Mouse (Mus musculus) liver (tissue): ENCODE measurements at regions not wholly inside any gene's neighbourhood (a gene's known extent, or its start where the extent isn't known, plus 50 kb on each side); places are given as distances from the start of the nearest gene placed in this dataset.

ENCODE experiments used
- DNase-seq: peaks from one replicate; pipeline ENCODE4 v3.0.0-alpha.2; 2020; ENCODE audit warnings: mixed read lengths

- DNase-seq: no peak
Observed at GRCm38 (mm10) chr4:89396020-89396419, 85.2 kb upstream of the Cdkn2b start.

DNA sequence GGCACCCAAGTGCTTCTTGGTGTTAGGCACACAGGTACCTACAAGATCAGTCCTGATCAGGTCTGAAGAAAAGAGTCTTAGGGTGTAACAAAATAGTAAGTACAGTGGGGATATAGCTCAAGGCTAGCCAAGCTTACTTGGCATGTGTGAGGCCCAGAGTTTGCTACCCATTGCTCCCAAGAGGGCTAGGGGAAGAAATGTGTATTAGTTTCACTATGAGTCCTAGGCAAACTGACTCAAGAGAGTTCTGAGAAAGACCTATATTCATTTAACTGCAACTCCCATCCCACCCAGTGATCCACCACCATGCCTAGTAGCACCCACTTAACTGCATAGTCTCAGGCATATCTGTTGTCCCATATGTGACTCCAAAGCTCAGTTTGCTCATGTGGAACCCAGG is 84.5 kb upstream of the Cdkn2b start:
- DNase-seq: no peak

- DNase-seq: no peak
Observed at GRCm38 (mm10) chr4:89393251-89393711, 82.4 kb upstream of the Cdkn2b start.

DNA sequence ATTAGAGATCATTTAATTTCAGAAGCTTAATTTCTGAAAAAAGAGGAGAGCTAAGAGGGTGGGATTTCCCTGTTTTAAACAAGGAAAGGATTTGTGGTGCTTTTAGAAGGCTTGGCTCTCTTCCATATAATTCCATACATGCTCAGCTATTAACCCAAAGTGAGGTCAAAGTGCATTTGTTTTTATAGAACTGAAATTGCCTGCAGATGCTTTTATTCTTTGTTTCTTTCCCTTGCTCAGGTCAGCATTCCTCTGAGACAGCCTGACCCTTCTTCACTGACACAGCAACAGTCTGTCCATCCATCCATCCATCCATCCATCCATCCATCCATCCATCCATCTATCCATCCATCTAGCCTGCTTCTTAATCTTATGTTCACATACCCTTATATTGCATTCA is 82.0 kb upstream of the Cdkn2b start:
- DNase-seq: no peak

DNA sequence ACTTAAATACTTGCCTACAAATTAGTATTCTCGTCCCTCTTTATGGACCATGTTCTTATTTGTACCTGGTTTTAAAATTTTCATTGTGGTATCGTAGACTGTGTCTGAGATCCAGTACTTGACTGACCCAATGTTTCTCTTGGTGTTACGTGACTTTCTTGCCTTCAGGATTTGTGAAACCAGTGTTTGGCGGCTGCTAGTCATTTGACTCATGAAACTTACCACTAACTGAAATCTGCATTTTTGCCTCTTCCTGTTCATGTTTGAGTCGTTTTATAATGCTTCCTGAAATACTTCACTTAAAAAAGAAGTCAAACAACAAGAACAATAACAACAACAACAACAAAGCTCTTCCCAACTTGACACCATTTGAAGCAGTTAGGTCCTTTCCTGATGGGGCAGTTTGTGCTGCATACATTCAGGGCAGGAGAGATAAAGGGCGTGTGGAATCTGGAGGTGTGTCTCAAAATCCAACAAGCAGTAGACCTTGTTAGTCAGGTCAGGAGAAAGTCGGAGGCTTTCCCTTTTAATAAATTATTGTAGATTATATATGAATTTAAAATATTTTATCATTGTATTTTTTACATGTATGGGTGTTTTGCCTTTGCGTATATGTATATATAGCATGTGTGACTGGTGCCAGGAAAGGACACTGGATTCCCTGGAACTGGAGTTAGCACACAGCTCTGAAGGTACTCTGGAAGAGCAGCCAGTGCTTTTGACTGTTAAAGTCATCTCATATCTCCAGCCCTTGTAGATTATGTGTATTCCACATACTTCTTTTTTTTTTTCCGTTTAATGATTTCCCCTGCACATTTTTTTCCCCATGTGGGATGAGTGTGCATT is 80.8 kb upstream of the Cdkn2b start:
- no peak for DNase-seq

DNA sequence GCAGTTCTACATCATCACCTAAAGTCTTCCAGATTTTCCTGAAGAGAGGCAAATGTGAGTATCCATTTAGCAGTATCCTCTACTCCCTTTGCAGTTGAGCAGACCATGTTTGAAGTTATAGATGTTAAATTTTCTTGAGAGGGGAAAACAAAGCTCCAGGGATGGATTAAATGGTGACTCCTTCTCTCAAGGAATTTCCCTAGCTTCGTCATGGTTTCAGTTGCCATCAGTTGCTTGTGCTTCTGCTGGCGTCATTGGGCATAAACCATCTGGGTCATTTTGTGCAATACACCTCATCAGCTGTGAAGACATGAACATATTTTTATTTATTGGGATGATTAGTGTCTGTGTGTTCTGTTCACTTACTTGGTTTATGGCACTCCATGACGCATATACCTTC is 72.7 kb upstream of the Cdkn2b start:
- DNase-seq: no peak

DNA sequence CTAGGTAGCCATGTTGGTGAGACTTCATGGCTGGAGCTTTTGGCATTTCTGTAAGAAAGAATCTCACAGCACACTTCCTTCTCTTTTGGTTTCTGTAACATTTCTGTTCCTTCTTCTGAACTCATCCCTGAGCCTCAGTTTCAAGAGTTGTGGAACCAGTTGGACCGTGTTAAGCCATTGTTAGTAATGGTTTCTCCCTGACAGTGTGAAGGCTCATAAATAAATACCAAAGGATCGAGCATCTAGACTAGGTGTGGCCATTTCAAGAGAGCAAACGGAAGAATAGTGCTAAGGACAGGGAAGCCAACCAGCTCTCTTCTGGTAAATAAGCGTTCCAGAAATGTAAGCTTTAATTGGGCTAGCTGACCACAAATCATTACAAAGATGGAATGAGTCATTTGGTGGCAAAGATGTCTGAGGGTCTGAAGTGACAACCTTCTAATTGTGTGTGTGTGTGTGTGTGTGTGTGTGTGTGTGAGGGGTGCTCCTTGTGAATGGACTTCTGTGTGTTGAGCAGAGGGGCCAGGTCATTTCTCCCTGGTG is 71.7 kb upstream of the Cdkn2b start:
- DNase-seq: no peak

GRCm38 (mm10) chr4:89381763-89382162 is 70.9 kb upstream of the Cdkn2b start:
- no peak for DNase-seq

DNA sequence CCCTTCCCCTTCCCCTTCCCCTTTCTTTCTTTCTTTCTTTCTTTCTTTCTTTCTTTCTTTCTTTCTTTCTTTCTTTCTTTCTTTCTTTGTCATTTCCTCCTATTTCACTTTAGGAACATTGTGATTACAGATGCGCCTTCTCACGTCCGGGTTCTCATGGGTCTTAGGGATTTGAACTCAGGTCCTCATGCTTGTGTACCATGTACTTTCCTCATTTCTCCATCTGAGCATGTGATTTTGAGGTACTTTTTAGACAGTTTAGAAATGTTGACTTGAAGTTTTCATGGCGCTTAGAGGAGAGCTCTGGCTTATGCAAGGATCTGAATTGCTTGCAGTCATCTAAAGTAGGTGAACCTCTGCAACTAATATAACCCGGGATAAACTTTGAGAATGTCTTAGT is 70.2 kb upstream of the Cdkn2b start:
- DNase-seq: no peak

DNA sequence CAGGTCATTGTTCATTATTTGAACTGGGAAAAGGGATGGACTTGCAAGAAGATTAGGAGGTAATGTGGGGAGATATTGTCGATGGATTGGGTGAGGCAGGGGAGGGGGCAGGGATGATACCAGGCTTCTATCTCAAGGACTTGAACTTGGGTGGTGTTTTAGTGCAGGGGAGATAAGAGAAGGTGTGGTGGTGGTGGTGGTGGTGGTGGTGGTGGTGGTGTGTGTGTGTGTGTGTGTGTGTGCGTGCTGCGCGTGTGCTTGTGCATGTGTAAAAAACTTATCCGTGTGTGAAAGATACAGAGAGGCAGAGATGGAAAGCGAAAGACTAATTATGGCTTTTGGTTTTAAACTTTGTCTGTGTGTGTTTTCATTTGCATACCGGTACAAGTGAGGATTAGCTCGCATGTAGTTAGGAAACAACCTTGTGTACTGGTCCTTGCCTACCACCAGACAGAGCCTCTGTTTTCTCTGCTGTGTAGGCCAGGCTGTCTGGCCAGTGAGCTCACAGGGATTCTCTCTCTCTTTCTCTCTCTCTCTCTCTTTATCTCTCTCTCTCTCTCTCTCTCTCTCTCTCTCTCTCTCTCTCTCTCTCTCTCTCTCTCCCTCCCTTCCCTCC is 69.6 kb upstream of the Cdkn2b start:
- DNase-seq: peak; percentile 11

DNA sequence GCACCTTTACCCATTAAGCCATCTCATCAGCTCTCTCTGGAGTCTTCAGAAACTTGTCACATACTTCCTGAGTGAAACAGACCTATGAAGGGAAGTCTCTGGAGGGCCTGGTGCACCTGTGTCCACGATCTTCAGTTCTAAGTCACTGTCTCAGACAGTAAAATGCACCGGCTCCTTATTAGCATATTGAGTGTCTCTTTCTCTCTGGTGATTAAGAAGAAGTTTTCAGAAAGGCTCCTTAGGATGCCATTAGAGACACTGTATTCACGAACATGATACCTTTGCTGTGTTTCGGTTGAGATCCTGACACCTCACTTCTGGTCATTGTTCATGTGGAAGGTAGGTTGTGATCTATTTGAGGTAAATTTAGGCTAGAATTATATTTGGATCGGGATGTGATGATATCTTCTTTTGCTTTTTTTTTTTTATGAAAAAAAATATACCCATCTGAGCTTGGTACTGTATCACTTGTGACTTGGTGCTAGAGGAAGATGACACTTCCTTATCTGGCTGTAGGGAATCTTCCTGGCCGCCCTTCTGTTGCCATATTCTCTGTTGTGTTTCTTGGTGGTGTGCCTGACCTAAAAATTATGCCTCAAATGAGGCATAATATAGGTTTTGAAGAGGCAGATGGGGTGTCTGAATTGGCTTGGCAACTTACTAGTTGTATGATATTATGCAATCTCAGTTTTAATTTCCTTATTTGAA is 68.9 kb upstream of the Cdkn2b start:
- DNase-seq: no peak

DNA sequence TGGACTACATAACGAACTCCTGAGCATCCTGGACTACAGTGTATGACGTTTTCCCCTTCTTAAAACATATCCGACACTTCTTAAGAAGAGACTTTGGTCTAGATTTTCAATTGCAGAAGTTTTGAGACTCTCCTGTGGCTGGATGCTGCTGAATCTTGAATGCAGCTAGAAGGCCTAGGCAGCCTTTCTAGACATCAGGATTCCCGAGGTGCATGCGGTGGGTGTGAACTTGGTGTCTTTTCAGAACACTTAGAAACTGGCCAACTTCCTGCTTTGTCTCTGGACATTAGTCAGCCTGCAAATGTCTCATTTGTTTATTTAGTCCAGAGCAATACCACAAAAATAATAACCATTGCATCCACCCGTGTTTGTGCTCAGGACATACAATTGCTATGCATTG is 61.8 kb upstream of the Cdkn2b start:
- DNase-seq: no peak

DNA sequence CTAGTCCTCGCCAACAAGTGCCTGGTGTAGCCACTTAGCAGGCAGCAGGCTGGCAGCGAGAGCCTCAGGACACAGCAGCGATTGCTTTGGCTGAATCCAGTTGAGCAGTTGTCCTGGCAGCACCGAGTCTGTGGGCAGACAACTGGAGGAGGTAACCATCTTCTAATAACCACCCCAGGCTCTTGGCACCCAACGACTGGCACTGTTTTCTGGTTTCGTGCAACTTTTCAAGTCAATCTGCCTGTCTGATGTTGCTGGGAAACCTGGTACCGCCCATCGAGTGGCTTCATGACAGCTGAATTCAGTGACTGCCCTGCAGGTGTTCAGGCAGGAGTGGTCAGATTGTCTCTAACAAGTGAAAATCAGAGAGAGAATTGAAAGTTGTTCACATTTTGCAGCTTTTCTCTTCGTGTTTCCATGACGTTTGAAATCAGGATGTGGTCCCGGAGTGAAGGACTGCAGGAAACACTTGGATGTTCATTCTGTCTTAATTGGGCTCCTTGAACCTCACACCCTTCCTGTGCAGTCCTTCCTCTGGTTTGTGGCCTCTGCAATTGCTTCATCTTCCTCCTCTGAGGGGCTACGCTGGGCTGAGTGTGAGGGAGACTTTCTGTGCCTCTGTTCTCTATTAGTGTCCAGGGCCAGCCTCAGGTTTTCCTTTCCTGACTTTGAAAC is 58.1 kb upstream of the Cdkn2b start:
- DNase-seq: no peak

GRCm38 (mm10) chr4:89366581-89367141 is 55.8 kb upstream of the Cdkn2b start:
- DNase-seq: peak; percentile 8

DNA sequence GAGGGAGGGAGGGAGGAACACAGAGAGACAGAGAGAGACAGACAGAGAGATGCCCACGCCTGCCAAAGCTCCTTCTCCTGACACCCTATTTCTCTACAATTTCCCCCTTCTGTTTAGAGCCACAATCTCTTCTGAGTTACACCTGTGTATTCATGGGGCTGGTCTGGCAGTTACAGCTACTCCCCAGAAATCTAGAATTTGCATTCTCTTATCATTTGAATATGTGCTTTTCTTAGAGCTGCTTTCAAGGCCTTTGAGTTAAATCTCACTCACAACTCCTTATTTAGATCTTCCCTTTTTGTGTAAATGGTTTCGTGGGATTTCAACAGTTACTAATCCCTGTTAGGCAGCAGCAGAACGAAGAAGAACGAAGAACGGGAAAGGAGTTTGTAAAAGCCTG is 55.0 kb upstream of the Cdkn2b start:
- no peak for DNase-seq

- DNase-seq: no peak
Observed at GRCm38 (mm10) chr4:89363150-89363683, 52.4 kb upstream of the Cdkn2b start.

GRCm38 (mm10) chr4:89362650-89363049 is 51.8 kb upstream of the Cdkn2b start:
- DNase-seq: no peak

- no peak for DNase-seq
Observed at GRCm38 (mm10) chr4:89361316-89361715, 50.5 kb upstream of the Cdkn2b start.
